Mouse (Mus musculus): ENCODE measurements at regions not wholly inside any gene's neighbourhood (a gene's known extent, or its start where the extent isn't known, plus 50 kb on each side); places are given as distances from the start of the nearest gene placed in this dataset.

DNA sequence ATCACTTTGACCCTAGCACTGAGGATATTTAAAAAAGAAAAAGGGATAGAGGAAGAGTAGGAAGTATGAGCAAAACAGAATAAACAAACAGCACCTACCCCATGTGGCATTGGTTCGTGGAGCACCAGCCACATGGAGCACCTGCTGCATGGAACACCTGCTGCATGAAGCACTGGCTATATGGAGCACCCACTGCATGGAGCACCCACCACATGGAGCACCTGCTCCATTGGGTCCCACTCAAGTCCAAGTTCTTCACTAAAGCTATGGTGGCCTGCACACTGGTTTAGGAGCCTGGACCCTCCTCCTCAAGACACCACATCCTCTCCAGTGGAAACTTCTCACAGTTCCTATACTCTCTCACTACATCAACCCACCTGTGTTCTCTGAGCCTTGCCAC lies 166.4 kb upstream of the Zmiz1 start:
- no peak for TF ChIP-seq CTCF (IDR thresholded peaks at IDR 0.05; ENCODE audit: low read depth)
- TF ChIP-seq EP300 (IDR thresholded peaks at IDR 0.05; ENCODE audit: low read depth): no peak
